Mouse (Mus musculus) liver, adult 2 months (tissue): Measurements from ENCODE around the gene Chd6.

Source experiments
- CTCF ChIP-seq: fragments of 200-500 bp; IDR thresholded peaks from 2 replicates; pipeline ENCODE4 v1.5.1; 2011; ENCODE audit warnings: low read depth, low read length, control low read depth
- POLR2A ChIP-seq: fragments of 200-500 bp; IDR thresholded peaks from 2 replicates; pipeline ENCODE4 v1.6.1; 2011; ENCODE audit warnings: low read length, control low read depth; ENCODE audit not compliant: insufficient read depth; ENCODE audit errors: extremely low read depth

DNA sequence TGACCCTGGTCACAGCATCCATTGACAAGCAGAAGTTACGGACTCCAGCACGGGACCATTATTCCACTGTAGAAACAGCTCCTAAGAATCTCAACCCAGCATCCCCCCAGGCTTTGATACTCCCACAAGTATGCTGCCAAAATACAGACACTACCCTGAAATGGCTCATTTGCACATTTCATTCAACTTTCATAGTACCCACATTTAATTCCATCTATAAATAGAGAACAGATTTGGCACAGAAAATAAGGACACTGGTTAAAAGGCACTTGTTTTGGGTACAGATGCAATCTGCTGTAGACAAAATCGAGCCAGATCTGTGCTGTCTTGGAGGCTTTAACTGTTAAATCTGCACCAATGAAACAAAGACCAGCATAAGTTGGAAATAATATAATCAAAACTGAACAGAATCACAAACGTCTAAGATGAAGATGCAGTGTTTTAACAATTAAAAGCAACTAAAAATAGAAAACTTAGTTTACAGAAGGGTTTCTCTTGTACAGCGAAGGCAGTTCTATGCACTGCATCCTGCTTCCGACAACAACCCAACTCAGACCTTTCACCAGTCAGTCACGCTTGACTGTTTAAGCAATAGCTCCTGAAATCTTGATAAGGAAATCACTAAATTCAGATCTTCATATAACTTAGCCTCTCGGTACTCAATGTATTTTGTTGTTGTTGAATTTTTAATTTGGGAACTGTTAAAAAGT is 64.2 kb downstream of the Chd6 start:
- TF ChIP-seq POLR2A, result no peak
- TF ChIP-seq CTCF, result no peak
